ENCODE assay signal across 14 mouse cellular contexts in the genomic region with DNA sequence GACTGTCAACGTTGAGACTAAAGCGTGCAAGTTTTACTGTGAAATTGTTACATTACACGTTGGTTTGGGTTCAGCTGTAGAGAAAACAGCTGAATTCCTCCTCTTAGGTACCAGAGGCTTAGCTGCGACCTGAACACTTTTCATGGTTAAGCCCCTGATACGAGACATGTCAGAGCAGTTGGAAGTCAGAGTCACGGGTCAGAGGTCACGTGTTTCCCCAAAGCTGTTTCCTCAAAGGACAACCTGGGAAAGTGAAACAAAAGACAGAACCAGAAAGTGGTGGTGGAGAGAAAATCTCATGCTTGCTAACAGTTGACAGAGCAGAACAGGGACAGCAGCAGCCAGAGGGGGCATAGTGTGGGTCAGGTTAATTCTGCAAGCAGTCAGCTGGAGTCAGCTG.
"Had no signal": no experiment of that assay in that cellular context is flagged by ENCODE, and none has a peak within 500 bp of the region (broad histone marks: within the 10 kb centered on the region; RNA-seq: fewer than 3 reads in every experiment).

No protein-coding gene starts in this region.

- H3K36me3 ChIP-seq: kidney, embryonic 15.5 days; limb, embryonic 13.5 days; midbrain, embryonic 10.5 days; midbrain, embryonic 15.5 days had no signal

- H3K4me2 ChIP-seq: kidney, embryonic 15.5 days; limb, embryonic 13.5 days; midbrain, embryonic 15.5 days had no signal

- DNase-seq: kidney, adult 2 months; kidney, postnatal 36 days; layer of hippocampus, adult 9-11 months; layer of hippocampus, postnatal 36 days; lung, adult 18-20 months; right cerebral cortex, postnatal 14 days; thymus, adult 2 months; thymus, postnatal 25 days had no signal

- H3K4me3 ChIP-seq: kidney, embryonic 15.5 days; limb, embryonic 13.5 days; midbrain, embryonic 10.5 days; midbrain, embryonic 15.5 days had no signal

- H3K9me3 ChIP-seq: kidney, embryonic 15.5 days; limb, embryonic 13.5 days; midbrain, embryonic 10.5 days; midbrain, embryonic 15.5 days had no signal

- ATAC-seq: midbrain, embryonic 15.5 days had no signal

- H3K9ac ChIP-seq: kidney, embryonic 15.5 days; limb, embryonic 13.5 days; liver, embryonic 14.5 days; midbrain, embryonic 15.5 days had no signal

- H3K27ac ChIP-seq: kidney, embryonic 15.5 days; limb, embryonic 13.5 days; liver, embryonic 14.5 days; midbrain, embryonic 10.5 days; midbrain, embryonic 15.5 days; stomach, postnatal 0 days had no signal

- H3K27me3 ChIP-seq: kidney, embryonic 15.5 days; limb, embryonic 13.5 days; midbrain, embryonic 15.5 days had no signal
